Mouse (Mus musculus) myocyte (in vitro differentiated cells): ENCODE data around the gene Itih3. TPM values are rescaled to one million over a fixed set of nuclear protein-coding genes. Genes with fewer than 3 reads are reported as not detected.

Source experiments
- H3K27me3 ChIP-seq: one replicate; pipeline ENCODE4 v1.6.1; 2011; ENCODE audit not compliant: control insufficient read depth, insufficient read depth, insufficient read length
- H3K36me3 ChIP-seq: one replicate; pipeline ENCODE4 v1.6.1; 2011; ENCODE audit not compliant: control insufficient read depth, insufficient read depth
- H3K4me2 ChIP-seq: one replicate; pipeline ENCODE4 v1.6.1; 2011; ENCODE audit warnings: low read depth, control low read depth
- H3K4me3 ChIP-seq: one replicate; pipeline ENCODE4 v1.5.1; 2011; ENCODE audit warnings: mild to moderate bottlenecking, control low read depth, moderate library complexity
- H3K79me2 ChIP-seq: one replicate; pipeline ENCODE4 v1.6.1; 2011; ENCODE audit not compliant: control insufficient read depth, insufficient read depth
- H3ac ChIP-seq: one replicate; pipeline ENCODE4 v1.6.1; 2011; ENCODE audit not compliant: control insufficient read depth, insufficient read length
- CEBPB ChIP-seq: IDR thresholded peaks from 2 replicates; pipeline ENCODE4 v1.6.1; 2011; ENCODE audit warnings: mild to moderate bottlenecking, moderate library complexity; ENCODE audit not compliant: poor library complexity, insufficient read depth, severe bottlenecking
- E2F4 ChIP-seq: IDR thresholded peaks from one replicate; pipeline ENCODE4 v1.6.1; 2011; ENCODE audit warnings: mild to moderate bottlenecking, control low read depth, moderate library complexity; ENCODE audit not compliant: insufficient read depth
- MAX ChIP-seq: IDR thresholded peaks from one replicate; pipeline ENCODE4 v1.6.1; 2011; ENCODE audit warnings: low read depth, mild to moderate bottlenecking, control low read depth
- MYOD1 ChIP-seq, 3 experiments: IDR thresholded peaks; one replicate each; pipeline ENCODE4 v1.6.1; 2011; ENCODE audit warnings: control low read depth in 2 of 3, low read depth in 2 of 3, mild to moderate bottlenecking in 2 of 3, moderate library complexity in 1 of 3; ENCODE audit not compliant: insufficient read length in 2 of 3, control insufficient read depth in 1 of 3
- MYOG ChIP-seq, 3 experiments: IDR thresholded peaks; one replicate each; pipeline ENCODE4 v1.6.1; 2011; ENCODE audit warnings: control low read depth in 2 of 3, low read depth in 2 of 3, mild to moderate bottlenecking in 2 of 3; ENCODE audit not compliant: insufficient read length in 2 of 3, control insufficient read depth in 1 of 3, insufficient read depth in 1 of 3
- POLR2A ChIP-seq: IDR thresholded peaks from one replicate; pipeline ENCODE4 v1.6.1; 2011; ENCODE audit warnings: low read depth, mild to moderate bottlenecking, control low read depth, moderate library complexity; ENCODE audit not compliant: insufficient read length
- POLR2AphosphoS2 ChIP-seq: IDR thresholded peaks from one replicate; pipeline ENCODE4 v1.6.1; 2011; ENCODE audit warnings: low read depth, control low read depth; ENCODE audit not compliant: insufficient read length
- REST ChIP-seq: IDR thresholded peaks from one replicate; pipeline ENCODE4 v1.6.1; 2011; ENCODE audit warnings: mild to moderate bottlenecking, control low read depth, moderate library complexity; ENCODE audit not compliant: insufficient read depth, insufficient read length
- SRF ChIP-seq: IDR thresholded peaks from one replicate; pipeline ENCODE4 v1.6.1; 2011; ENCODE audit warnings: low read depth; ENCODE audit not compliant: control insufficient read depth, insufficient read length
- TCF12 ChIP-seq: IDR thresholded peaks from one replicate; pipeline ENCODE4 v1.6.1; 2011; ENCODE audit warnings: mild to moderate bottlenecking, control low read depth; ENCODE audit not compliant: poor library complexity, insufficient read depth, severe bottlenecking
- TCF3 ChIP-seq: IDR thresholded peaks from one replicate; pipeline ENCODE4 v1.6.1; 2011; ENCODE audit warnings: low read depth, control low read depth; ENCODE audit not compliant: insufficient read length
- USF1 ChIP-seq: IDR thresholded peaks from one replicate; pipeline ENCODE4 v1.6.1; 2011; ENCODE audit warnings: low read depth, mild to moderate bottlenecking, control low read depth, moderate library complexity
- polyA plus RNA-seq: library from polyadenylated mRNA; unstranded; fragments of >200 nt; fragmentation: generic; extraction: Trizol; gene quantifications from one replicate; pipeline ENCODE4 v1.2.1, GENCODE M21; 2012; ENCODE audit warnings: missing spikeins

Itih3 gene
- polyA plus RNA-seq, 1 experiment = 0.04 TPM

DNA sequence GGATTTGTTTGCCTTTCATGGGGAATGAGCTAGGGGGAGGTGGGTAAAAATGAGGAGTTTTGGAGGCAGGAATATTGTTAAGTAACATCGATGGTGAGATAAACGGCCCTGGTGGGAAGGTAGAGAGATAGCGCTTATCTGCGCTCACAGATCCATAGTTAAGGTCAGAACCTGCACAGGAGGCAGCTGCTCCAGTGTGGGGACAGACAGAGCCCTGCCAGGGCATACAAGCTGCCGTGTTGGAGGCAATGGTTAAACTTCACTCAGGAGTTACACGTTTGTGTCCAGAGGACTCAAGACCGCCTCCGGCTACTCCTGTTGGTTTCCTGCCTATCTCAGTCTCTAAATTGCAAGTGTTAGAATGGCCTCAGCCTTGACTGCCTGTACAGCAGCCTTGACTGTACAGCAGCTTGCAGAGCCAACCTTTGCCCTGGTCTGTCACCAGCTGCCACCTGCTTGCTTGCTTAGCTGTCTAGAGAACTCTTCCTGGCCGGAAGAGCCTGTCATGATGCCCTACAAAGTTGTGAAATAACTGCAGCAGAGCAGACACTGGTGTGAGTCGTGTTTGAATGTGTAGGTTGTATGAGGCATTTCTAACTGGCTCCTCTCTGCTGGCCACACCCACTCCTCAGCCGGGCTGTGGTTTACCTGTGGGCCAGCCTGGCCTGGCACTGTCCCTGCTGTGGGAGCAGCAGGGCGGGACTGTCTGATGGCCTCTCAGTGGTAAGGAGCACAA, 48.3 kb downstream of the Itih3 start:
- no peaks in the 10 kb centered on the region for H3K79me2 ChIP-seq
- no peaks in the 10 kb centered on the region for H3K36me3 ChIP-seq
- no peaks in the 10 kb centered on the region for H3K27me3 ChIP-seq
- H3K4me3 ChIP-seq = no peak overlapping the region
- no peak overlapping the region for H3ac ChIP-seq
- TF ChIP-seq TCF12 (no peak), MYOD1 (IDR thresholded peaks at IDR 0.05; ENCODE audit: control insufficient read depth in 1 of 3, insufficient read length in 2 of 3, low read depth in 2 of 3) (peak in 1 of 3 experiments; percentile 69)
- no peak overlapping the region for H3K4me2 ChIP-seq

- Histone ChIP-seq H3ac (no peak overlapping the region), H3K4me2 (no peak overlapping the region), H3K4me3 (no peak overlapping the region), H3K27me3 (no peaks in the 10 kb centered on the region), H3K36me3 (no peaks in the 10 kb centered on the region), H3K79me2 (no peaks in the 10 kb centered on the region)
- TF ChIP-seq E2F4 = no peak
- TF ChIP-seq SRF = no peak
- no peak for TF ChIP-seq POLR2A
- no peak for TF ChIP-seq POLR2AphosphoS2
- TF ChIP-seq REST = no peak
- no peak for TF ChIP-seq MAX
- no peak for TF ChIP-seq MYOD1 (IDR thresholded peaks at IDR 0.05; ENCODE audit: control insufficient read depth in 1 of 3, insufficient read length in 2 of 3, low read depth in 2 of 3)
- TF ChIP-seq MYOG (IDR thresholded peaks at IDR 0.05; ENCODE audit: control insufficient read depth in 1 of 3, insufficient read depth in 1 of 3, insufficient read length in 2 of 3, low read depth in 2 of 3) = no peak
- no peak for TF ChIP-seq TCF12
- TF ChIP-seq TCF3 = no peak
- no peak for TF ChIP-seq CEBPB
- TF ChIP-seq USF1 = no peak
Measured at GRCm38 (mm10) chr14:30874095-30874700, 49.4 kb downstream of the Itih3 start.

DNA sequence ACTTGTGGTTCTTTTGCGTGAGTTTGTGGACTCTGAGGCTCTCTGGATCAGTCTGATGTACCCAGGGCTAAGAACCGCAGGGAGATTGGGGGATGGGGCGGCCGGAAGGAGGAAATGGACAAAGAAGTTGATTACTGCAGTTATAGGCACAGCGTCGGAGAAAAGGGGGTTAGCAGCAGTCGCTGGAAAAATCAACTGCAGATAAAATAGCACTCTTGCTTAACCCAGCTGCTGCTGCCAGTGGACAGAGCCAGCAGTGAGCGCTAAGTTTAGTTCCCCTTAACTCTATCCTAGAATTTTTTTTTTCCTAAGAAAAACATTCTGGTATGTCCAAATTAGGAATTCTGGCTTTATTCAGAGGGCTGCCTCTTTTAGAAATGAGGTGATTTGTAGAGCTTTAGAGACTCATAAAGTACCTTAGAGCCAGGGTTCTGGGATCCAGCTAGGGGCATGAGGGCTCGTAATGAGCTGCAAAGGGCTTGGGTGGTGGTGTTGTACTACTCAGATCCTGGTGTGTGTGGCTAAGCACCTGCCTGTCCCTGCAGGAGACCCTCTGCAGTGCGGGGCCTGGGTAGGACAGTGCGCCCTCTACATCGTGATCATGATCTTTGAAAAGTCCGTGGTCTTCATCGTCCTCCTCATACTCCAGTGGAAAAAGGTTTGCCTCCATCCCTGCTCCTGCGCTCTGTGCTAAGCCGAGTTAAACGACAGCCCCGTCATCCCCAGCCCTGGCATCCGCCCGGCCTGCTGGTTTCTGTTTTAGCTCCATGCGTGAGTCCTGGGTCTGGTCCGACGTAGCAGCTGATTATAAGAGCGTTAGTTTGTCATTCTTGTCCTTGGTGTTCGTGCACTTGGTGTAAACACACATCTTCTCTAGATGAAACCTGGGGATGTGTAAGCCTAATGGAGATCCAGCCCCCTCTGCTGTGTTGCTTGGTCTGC, 53.1 kb downstream of the Itih3 start:
- Histone ChIP-seq H3K4me3 (no peak overlapping the region), H3K79me2 (no peaks in the 10 kb centered on the region), H3ac (no peak overlapping the region), H3K4me2 (no peak overlapping the region), H3K36me3 (no peaks in the 10 kb centered on the region), H3K27me3 (no peaks in the 10 kb centered on the region)
- no peak for TF ChIP-seq E2F4
- TF ChIP-seq TCF12 = no peak
- TF ChIP-seq TCF3 = no peak
- TF ChIP-seq POLR2AphosphoS2 = no peak
- peak; percentile 26 to 70 (median 46) for TF ChIP-seq MYOD1 (IDR thresholded peaks at IDR 0.05; ENCODE audit: control insufficient read depth in 1 of 3, insufficient read length in 2 of 3, low read depth in 2 of 3)
- TF ChIP-seq POLR2A = no peak
- peak in 1 of 3 experiments; percentile 23 for TF ChIP-seq MYOG (IDR thresholded peaks at IDR 0.05; ENCODE audit: control insufficient read depth in 1 of 3, insufficient read depth in 1 of 3, insufficient read length in 2 of 3, low read depth in 2 of 3)
- no peak for TF ChIP-seq SRF
- no peak for TF ChIP-seq MAX

DNA sequence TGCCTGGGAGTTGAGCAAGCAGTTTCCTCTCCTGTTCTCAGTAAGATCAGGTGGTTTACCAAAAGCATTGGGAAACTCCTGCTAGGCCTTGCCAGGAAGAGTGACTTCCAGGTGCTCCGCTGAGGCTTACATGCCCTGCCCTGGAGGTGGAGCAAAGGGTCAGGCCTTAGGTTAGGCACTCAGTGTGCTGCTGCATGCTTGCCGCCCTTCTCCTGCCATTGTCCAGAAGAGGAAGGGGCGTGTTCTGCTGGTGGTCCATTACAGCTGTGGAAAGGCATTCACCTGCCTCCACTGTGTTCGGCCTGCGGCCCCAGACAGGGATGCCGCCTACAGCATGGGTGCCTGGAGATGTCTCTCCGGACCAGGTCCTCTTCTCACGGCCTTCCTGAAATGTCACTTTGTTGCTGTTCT, 54.2 kb downstream of the Itih3 start:
- TF ChIP-seq POLR2AphosphoS2 (no peak), POLR2A (no peak), MAX (no peak), MYOD1 (IDR thresholded peaks at IDR 0.05; ENCODE audit: control insufficient read depth in 1 of 3, insufficient read length in 2 of 3, low read depth in 2 of 3) (no peak), TCF3 (no peak), MYOG (IDR thresholded peaks at IDR 0.05; ENCODE audit: control insufficient read depth in 1 of 3, insufficient read depth in 1 of 3, insufficient read length in 2 of 3, low read depth in 2 of 3) (no peak), E2F4 (no peak), REST (no peak), CEBPB (no peak), TCF12 (no peak), SRF (no peak), USF1 (no peak)
- Histone ChIP-seq H3ac (no peak overlapping the region), H3K27me3 (no peaks in the 10 kb centered on the region), H3K36me3 (no peaks in the 10 kb centered on the region), H3K4me2 (no peak overlapping the region), H3K4me3 (no peak overlapping the region), H3K79me2 (no peaks in the 10 kb centered on the region)
